ENCODE assay signal across 20 mouse cellular contexts in the genomic region with DNA sequence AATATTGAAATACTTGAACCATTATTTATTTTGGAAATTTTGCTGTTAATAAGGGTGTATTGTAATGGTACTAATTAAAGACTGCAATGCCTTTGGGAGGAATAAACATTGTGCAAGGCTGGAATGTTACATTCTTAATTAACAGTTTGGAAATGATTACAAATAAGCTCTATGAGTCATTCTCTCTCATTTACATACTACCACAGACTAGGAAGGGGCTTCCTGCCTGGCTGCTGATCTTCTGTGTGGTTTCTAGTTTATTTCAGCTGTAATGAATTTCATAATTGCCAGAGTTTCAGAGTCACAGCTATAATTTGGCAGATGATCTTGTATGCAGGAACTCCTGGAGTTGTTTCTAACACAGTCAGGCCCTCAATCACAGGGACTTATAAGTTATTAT.
DNase-seq lines count a peak whose midpoint lies in the region; ATAC-seq and TF ChIP-seq lines count a peak whose summit lies in the region.
"Had no signal": no experiment of that assay in that cellular context is flagged by ENCODE, and none has a peak within 500 bp of the region (broad histone marks: within the 10 kb centered on the region; RNA-seq: fewer than 3 reads in every experiment).

No protein-coding gene starts in this region.

- no peak overlapping the region for H3K4me2 ChIP-seq in forebrain, embryonic 15.5 days (replicated peaks)
- H3K4me2 ChIP-seq in forebrain, postnatal 0 days (ENCODE audit: low read depth), result no peak overlapping the region
- H3K4me2 ChIP-seq: embryonic facial prominence, embryonic 15.5 days; heart, embryonic 12.5 days; intestine, embryonic 15.5 days had no signal

- no peak for TF ChIP-seq CTCF in forebrain, postnatal 0 days (IDR thresholded peaks at IDR 0.05; ENCODE audit: low read depth)

- no peaks in the 10 kb centered on the region for H3K27me3 ChIP-seq in forebrain, embryonic 15.5 days
- H3K27me3 ChIP-seq in forebrain, postnatal 0 days (ENCODE audit: insufficient read depth, low read length), result no peaks in the 10 kb centered on the region
- H3K27me3 ChIP-seq: embryonic facial prominence, embryonic 15.5 days; heart, embryonic 12.5 days; intestine, embryonic 15.5 days had no signal

- H3K4me3 ChIP-seq in forebrain, embryonic 15.5 days, result no peak overlapping the region
- no peak overlapping the region for H3K4me3 ChIP-seq in forebrain, postnatal 0 days (ENCODE audit: low read depth, low read length)
- H3K4me3 ChIP-seq: embryonic facial prominence, embryonic 15.5 days; erythroblast, embryonic 14.5 days; gastrocnemius, adult 2 months; heart, embryonic 12.5 days; hindbrain, embryonic 10.5 days; intestine, embryonic 15.5 days had no signal

- H3K9ac ChIP-seq in forebrain, embryonic 15.5 days (replicated peaks), result no peak overlapping the region
- no peak overlapping the region for H3K9ac ChIP-seq in forebrain, postnatal 0 days
- H3K9ac ChIP-seq: embryonic facial prominence, embryonic 15.5 days; heart, embryonic 12.5 days; intestine, embryonic 15.5 days had no signal

- no peak for DNase-seq in forebrain, postnatal 0 days
- peak; percentile 12 for DNase-seq in layer of hippocampus, adult 9-11 months
- no peak for DNase-seq in layer of hippocampus, postnatal 10 days (ENCODE audit: low spot score in 2 of 2)
- peak; percentile 21 for DNase-seq in 416B (ENCODE audit: low read depth)
- peak; percentile 43 for DNase-seq in brain, adult 2 months (ENCODE audit: low read depth, low spot score)
- DNase-seq in cerebellum, postnatal 4 days (ENCODE audit: low spot score in 2 of 2), result no peak
- DNase-seq: adrenal gland, adult 8-10 months; adrenal gland, postnatal 36 days; cerebellum, adult 18-20 months; cerebellum, adult 9-11 months; embryo, embryonic 11 days; gastrocnemius, adult 2 months; gastrocnemius, postnatal 25 days; kidney, adult 18-20 months had no signal

- no peaks in the 10 kb centered on the region for H3K9me3 ChIP-seq in forebrain, embryonic 15.5 days
- no peaks in the 10 kb centered on the region for H3K9me3 ChIP-seq in forebrain, postnatal 0 days (ENCODE audit: low read length)
- H3K9me3 ChIP-seq: embryonic facial prominence, embryonic 15.5 days; heart, embryonic 12.5 days; hindbrain, embryonic 10.5 days; intestine, embryonic 15.5 days had no signal

- no peak overlapping the region for H3K27ac ChIP-seq in forebrain, embryonic 15.5 days (replicated peaks)
- no peak overlapping the region for H3K27ac ChIP-seq in forebrain, postnatal 0 days (ENCODE audit: low read depth, low read length)
- H3K27ac ChIP-seq: embryonic facial prominence, embryonic 15.5 days; gastrocnemius, adult 2 months; hindbrain, embryonic 10.5 days; intestine, embryonic 15.5 days had no signal

- 0 out of 2 replicates have a peak, but pooled peaks cover 3% of the 10 kb centered on the region for H3K4me1 ChIP-seq in forebrain, embryonic 15.5 days
- H3K4me1 ChIP-seq in forebrain, postnatal 0 days (ENCODE audit: insufficient read depth), result no peaks in the 10 kb centered on the region
- H3K4me1 ChIP-seq: embryonic facial prominence, embryonic 15.5 days; heart, embryonic 12.5 days; hindbrain, embryonic 10.5 days; intestine, embryonic 15.5 days had no signal

- ATAC-seq in forebrain, embryonic 15.5 days (replicated peaks), result peak; percentile 58; the same call in 1 of the 2 replicates
- no peak for ATAC-seq in forebrain, postnatal 0 days
- ATAC-seq: intestine, embryonic 15.5 days had no signal

- H3K36me3 ChIP-seq in forebrain, embryonic 15.5 days, result no peaks in the 10 kb centered on the region
- H3K36me3 ChIP-seq in forebrain, postnatal 0 days (ENCODE audit: insufficient read depth), result no peaks in the 10 kb centered on the region
- H3K36me3 ChIP-seq: embryonic facial prominence, embryonic 15.5 days; heart, embryonic 12.5 days; hindbrain, embryonic 10.5 days; intestine, embryonic 15.5 days had no signal

Comparison
In these comparisons a context has a peak if more than half of its experiments do, and no peak if none do; other contexts are left out.
1. DNase-seq: peak in layer of hippocampus, adult 9-11 months (single experiment), 416B (single experiment) and brain, adult 2 months (single experiment); none in forebrain, postnatal 0 days (single experiment), layer of hippocampus, postnatal 10 days (0 of 2) and cerebellum, postnatal 4 days (0 of 2).